Mouse (Mus musculus): ENCODE results near the gene Gpr158.

DNA sequence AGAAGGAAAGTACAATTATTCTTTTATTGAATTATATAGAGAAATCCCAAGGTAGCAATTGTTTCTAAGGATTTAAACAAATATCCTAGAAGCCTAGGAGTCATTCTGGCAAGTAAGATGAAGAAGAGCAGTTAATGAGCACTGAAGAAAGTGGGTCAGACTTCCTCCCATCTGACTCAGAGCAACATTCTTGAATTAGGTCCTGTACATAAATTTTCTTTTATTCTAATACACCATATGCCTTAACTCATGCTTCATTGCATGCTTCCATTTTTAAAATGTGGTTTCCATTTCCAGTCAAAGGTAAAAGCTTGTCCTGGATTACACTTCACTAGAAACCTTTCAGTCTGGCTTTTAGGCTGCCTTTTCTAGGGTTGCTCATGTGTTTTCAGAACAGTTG is 432.7 kb downstream of the Gpr158 start:
- TF ChIP-seq CTCF (IDR thresholded peaks at IDR 0.05; ENCODE audit: borderline replicate concordance, insufficient read depth, low read depth, low read length) (no peak), POLR2A (IDR thresholded peaks at IDR 0.05; ENCODE audit: borderline replicate concordance, insufficient read depth, low read length) (no peak)

Measured in cerebellum, adult 2 months (tissue).